Mouse (Mus musculus): ENCODE results near the gene Nlrc3.

Nlrc3 gene

GRCm38 (mm10) chr16:3934091-3934490 is 42.3 kb downstream of the Nlrc3 start:
- in situ Hi-C loops (cut with MboI; ENCODE audit: unreplicated experiment in 2 of 2): loop anchor here in 1 of 2 experiments (5.0 kb wide), 1 partner anchor 33 kb away; no protein-coding TSS in a partner anchor

- in situ Hi-C loops (cut with MboI; ENCODE audit: unreplicated experiment in 2 of 2): loop anchor here in 1 of 2 experiments (5.0 kb wide), 1 partner anchor 34 kb away; no protein-coding TSS in a partner anchor
These were observed 42.9 kb downstream of the Nlrc3 start for GRCm38 (mm10) chr16:3933536-3933935.

- in situ Hi-C loops (cut with MboI; ENCODE audit: unreplicated experiment in 2 of 2): no loop called here
These were observed 47.3 kb downstream of the Nlrc3 start for GRCm38 (mm10) chr16:3929151-3929550.

- in situ Hi-C loops (cut with MboI; ENCODE audit: unreplicated experiment in 2 of 2): no loop called here
These were observed 47.9 kb downstream of the Nlrc3 start for GRCm38 (mm10) chr16:3928582-3928981.

- in situ Hi-C loops (cut with MboI; ENCODE audit: unreplicated experiment in 2 of 2): no loop called here
These were observed 52.5 kb downstream of the Nlrc3 start for GRCm38 (mm10) chr16:3923966-3924365.

- in situ Hi-C loops (cut with MboI; ENCODE audit: unreplicated experiment in 2 of 2): no loop called here
These were observed 52.9 kb downstream of the Nlrc3 start for GRCm38 (mm10) chr16:3923515-3923914.

- in situ Hi-C loops (cut with MboI; ENCODE audit: unreplicated experiment in 2 of 2): no loop called here
These were observed 55.7 kb downstream of the Nlrc3 start for GRCm38 (mm10) chr16:3920756-3921155.

GRCm38 (mm10) chr16:3909118-3909517 is 67.3 kb downstream of the Nlrc3 start:
- in situ Hi-C loops (cut with MboI; ENCODE audit: unreplicated experiment in 2 of 2): no loop called here

- in situ Hi-C loops (cut with MboI; ENCODE audit: unreplicated experiment in 2 of 2): no loop called here
These were observed 67.8 kb downstream of the Nlrc3 start, which contains the start of the genes 1700037C18Rik and Cluap1 for GRCm38 (mm10) chr16:3908537-3909111. TSS of gene 1700037C18Rik (minus strand) at chr16:3908689. TSS of gene Cluap1 (plus strand) at chr16:3908801.

- in situ Hi-C loops (cut with MboI; ENCODE audit: unreplicated experiment in 2 of 2): no loop called here
These were observed 69.0 kb downstream of the Nlrc3 start for GRCm38 (mm10) chr16:3907471-3907870.

- in situ Hi-C loops (cut with MboI; ENCODE audit: unreplicated experiment in 2 of 2): loop anchor here in 1 of 2 experiments (5.0 kb wide), 1 partner anchor 154 kb away; the partner anchor contains the start of gene Zfp263
These were observed 79.9 kb downstream of the Nlrc3 start for GRCm38 (mm10) chr16:3896553-3896952.

GRCm38 (mm10) chr16:3896046-3896445 is 80.4 kb downstream of the Nlrc3 start:
- in situ Hi-C loops (cut with MboI; ENCODE audit: unreplicated experiment in 2 of 2): loop anchor here in 1 of 2 experiments (5.0 kb wide), 1 partner anchor 154 kb away; the partner anchor contains the start of gene Zfp263

- in situ Hi-C loops (cut with MboI; ENCODE audit: unreplicated experiment in 2 of 2): loop anchor here in 1 of 2 experiments (5.0 kb wide), 1 partner anchor 153 kb away; the partner anchor contains the start of gene Zfp263
These were observed 81.1 kb downstream of the Nlrc3 start for GRCm38 (mm10) chr16:3895173-3895792.
